Mouse (Mus musculus) erythroblast, embryonic 14.5 days (primary cell): ENCODE data around the gene Pef1. TPM values are rescaled to one million over a fixed set of nuclear protein-coding genes. Genes with fewer than 3 reads are reported as not detected.

Experiments used
- H3K27me3 ChIP-seq: 2 replicates; pipeline ENCODE4 v1.6.1; 2012; ENCODE audit warnings: inconsistent platforms; ENCODE audit not compliant: control insufficient read depth
- H3K36me3 ChIP-seq: 2 replicates; pipeline ENCODE4 v1.6.1; 2012; ENCODE audit warnings: mild to moderate bottlenecking, inconsistent platforms; ENCODE audit not compliant: control insufficient read depth
- H3K4me1 ChIP-seq: 2 replicates; pipeline ENCODE4 v1.6.1; 2012; ENCODE audit warnings: inconsistent platforms; ENCODE audit not compliant: control insufficient read depth
- H3K4me3 ChIP-seq: replicated peaks from 2 replicates; pipeline ENCODE3; 2012; ENCODE audit warnings: moderate library complexity, mild to moderate bottlenecking, inconsistent platforms
- H3K9me3 ChIP-seq: 2 replicates; pipeline ENCODE4 v1.6.1; 2012; ENCODE audit warnings: low read length, inconsistent platforms, mixed read lengths; ENCODE audit not compliant: control insufficient read depth
- GATA1 ChIP-seq: IDR thresholded peaks from 2 replicates; pipeline ENCODE4 v1.6.1; 2012; ENCODE audit warnings: low read length, inconsistent platforms, mixed read lengths
- TAL1 ChIP-seq: IDR thresholded peaks from 3 replicates; pipeline ENCODE4 v1.6.1; 2012; ENCODE audit warnings: low read length, inconsistent platforms, mixed read lengths
- polyA plus RNA-seq: library from polyadenylated mRNA; stranded (reverse); fragments of >175 nt; gene quantifications from 2 replicates; pipeline ENCODE4 v1.2.3, GENCODE M21; 2012

Gene Pef1
- polyA plus RNA-seq, result 3.1 and 3.8 TPM in 2 replicates

DNA sequence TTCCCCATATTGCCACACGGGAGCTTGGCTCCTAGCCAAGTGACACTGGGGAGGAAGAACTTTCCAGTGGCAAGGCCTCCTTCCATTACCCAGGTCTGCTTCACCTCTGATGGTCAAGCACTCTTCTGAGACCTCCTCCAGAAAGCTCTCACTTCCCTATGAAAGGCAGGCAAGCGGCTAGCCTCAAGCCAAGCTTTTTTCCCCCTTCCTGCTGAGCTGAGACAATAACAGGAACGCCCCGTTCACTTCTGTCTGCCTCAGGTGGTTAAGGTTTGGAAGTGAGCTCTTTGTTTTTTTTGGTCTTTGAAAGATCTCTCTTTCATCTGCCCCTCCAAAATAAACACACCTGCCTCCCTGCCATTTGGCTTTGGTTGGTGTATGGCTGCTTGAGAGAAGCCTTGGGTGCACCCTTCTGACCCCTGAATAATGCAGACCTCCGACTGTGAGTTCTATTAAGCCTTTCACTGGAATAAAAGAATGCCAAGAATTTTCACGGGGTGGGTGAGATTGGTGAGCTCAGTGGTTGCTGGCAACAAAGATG, at the start of gene Pef1:
Gene Pef1, plus strand, starts transcription at position 448 of the 541 bp plus-strand sequence.
- TF ChIP-seq GATA1, result no peak
- no peak for TF ChIP-seq TAL1

DNA sequence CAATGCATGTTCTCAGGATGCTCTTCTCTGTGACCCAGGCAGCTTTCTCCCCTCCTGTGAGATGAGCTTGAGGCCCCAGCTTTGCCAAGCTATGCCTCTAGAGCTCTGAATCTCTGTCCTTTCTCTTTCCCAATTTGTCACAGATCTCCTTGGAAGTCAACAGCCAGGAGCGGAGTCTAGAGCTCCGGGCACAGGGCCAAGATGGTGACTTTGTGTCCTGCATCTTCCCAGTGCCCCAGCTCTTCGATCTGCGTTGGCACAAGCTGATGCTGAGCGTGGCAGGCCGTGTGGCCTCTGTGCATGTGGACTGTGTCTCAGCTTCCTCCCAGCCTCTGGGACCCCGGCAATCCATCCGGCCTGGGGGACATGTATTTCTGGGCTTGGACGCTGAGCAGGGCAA, 49.2 kb upstream of the Pef1 start:
- TF ChIP-seq TAL1 (no peak), GATA1 (no peak)
- H3K9me3 ChIP-seq, result peaks cover 3% of the 10 kb centered on the region; the same call in 1 of the 2 replicates
- no peaks in the 10 kb centered on the region for H3K4me1 ChIP-seq
- no peak overlapping the region for H3K4me3 ChIP-seq
- H3K36me3 ChIP-seq, result no peaks in the 10 kb centered on the region
- H3K27me3 ChIP-seq, result peaks cover 2% of the 10 kb centered on the region

More for the DNA sequence above, at the start of gene Pef1:
- Histone ChIP-seq H3K4me3 (no peak within 1 kb of the TSS), H3K36me3 (no peaks in the 10 kb centered on the region), H3K27me3 (peaks cover 12% of the 10 kb centered on the region), H3K9me3 (peaks cover 4% of the 10 kb centered on the region), H3K4me1 (peaks cover 12% of the 10 kb centered on the region)

- Histone ChIP-seq H3K4me1 (no peaks in the 10 kb centered on the region), H3K4me3 (no peak overlapping the region), H3K27me3 (no peaks in the 10 kb centered on the region), H3K36me3 (no peaks in the 10 kb centered on the region), H3K9me3 (peaks cover 3% of the 10 kb centered on the region; the same call in 1 of the 2 replicates)
- TF ChIP-seq GATA1 (no peak), TAL1 (no peak)
Measured at GRCm38 (mm10) chr4:130054727-130055126, 47.6 kb upstream of the Pef1 start.

- H3K4me3 ChIP-seq, result no peak overlapping the region
- peaks cover 3% of the 10 kb centered on the region; the same call in 1 of the 2 replicates for H3K9me3 ChIP-seq
- H3K36me3 ChIP-seq, result no peaks in the 10 kb centered on the region
- no peak for TF ChIP-seq TAL1
- no peak for TF ChIP-seq GATA1
- H3K4me1 ChIP-seq, result no peaks in the 10 kb centered on the region
- H3K27me3 ChIP-seq, result no peaks in the 10 kb centered on the region
Measured at GRCm38 (mm10) chr4:130055160-130056010, 47.0 kb upstream of the Pef1 start.

DNA sequence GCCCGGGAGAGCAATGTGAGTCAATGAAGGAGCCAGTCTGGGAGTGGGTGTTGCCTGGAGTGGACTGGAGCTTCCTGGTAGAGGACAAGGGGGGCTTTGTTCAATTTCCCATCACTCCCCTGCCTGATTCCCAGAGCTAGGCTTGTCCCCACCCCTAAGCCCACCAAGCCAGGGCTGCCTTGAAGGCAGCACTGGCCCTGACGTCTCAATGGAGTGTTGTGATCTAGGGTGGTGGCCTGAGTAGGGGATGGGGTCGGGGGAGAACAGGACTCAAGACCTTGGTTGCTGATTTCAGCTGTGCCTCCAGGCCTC, 46.4 kb upstream of the Pef1 start:
- Histone ChIP-seq H3K9me3 (peaks cover 3% of the 10 kb centered on the region; the same call in 1 of the 2 replicates), H3K27me3 (no peaks in the 10 kb centered on the region), H3K4me1 (no peaks in the 10 kb centered on the region), H3K4me3 (no peak overlapping the region), H3K36me3 (no peaks in the 10 kb centered on the region)
- TF ChIP-seq GATA1 (no peak), TAL1 (no peak)

- Histone ChIP-seq H3K27me3 (no peaks in the 10 kb centered on the region), H3K4me1 (no peaks in the 10 kb centered on the region)
- TF ChIP-seq GATA1, result no peak
- TF ChIP-seq TAL1, result no peak
Measured at GRCm38 (mm10) chr4:130056471-130056870, 45.9 kb upstream of the Pef1 start.

GRCm38 (mm10) chr4:130060937-130061336, 41.4 kb upstream of the Pef1 start:
- Histone ChIP-seq H3K36me3 (no peaks in the 10 kb centered on the region), H3K4me3 (no peak overlapping the region), H3K4me1 (no peaks in the 10 kb centered on the region), H3K27me3 (no peaks in the 10 kb centered on the region), H3K9me3 (no peaks in the 10 kb centered on the region)
- no peak for TF ChIP-seq GATA1
- TF ChIP-seq TAL1, result no peak

More at GRCm38 (mm10) chr4:130056471-130056870, 45.9 kb upstream of the Pef1 start:
- no peak overlapping the region for H3K4me3 ChIP-seq
- no peaks in the 10 kb centered on the region for H3K36me3 ChIP-seq
- H3K9me3 ChIP-seq, result peaks cover 3% of the 10 kb centered on the region; the same call in 1 of the 2 replicates

- Histone ChIP-seq H3K4me3 (no peak overlapping the region), H3K4me1 (no peaks in the 10 kb centered on the region), H3K9me3 (no peaks in the 10 kb centered on the region), H3K36me3 (no peaks in the 10 kb centered on the region), H3K27me3 (no peaks in the 10 kb centered on the region)
- no peak for TF ChIP-seq TAL1
- no peak for TF ChIP-seq GATA1
Measured at GRCm38 (mm10) chr4:130063191-130063590, 39.2 kb upstream of the Pef1 start.

DNA sequence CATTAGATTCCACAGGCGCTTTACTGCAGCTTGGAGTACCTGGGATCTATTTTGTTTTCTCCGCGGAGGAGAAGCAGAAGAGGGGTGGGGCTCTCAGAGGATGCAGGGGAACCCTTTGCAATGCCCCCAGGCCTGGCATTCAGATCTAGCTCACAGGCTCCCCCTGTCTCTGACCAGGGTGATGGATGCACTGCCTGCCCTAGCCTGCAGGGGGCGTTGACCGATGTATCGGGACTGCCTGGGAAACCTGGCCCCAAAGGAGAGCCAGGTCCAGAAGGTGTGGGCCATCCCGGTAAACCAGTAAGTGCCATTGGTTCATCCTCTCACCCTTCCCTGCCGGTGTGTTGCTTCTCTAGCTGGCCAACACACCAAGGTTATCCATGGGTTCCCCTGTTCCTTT, 35.5 kb upstream of the Pef1 start:
- no peaks in the 10 kb centered on the region for H3K27me3 ChIP-seq
- no peaks in the 10 kb centered on the region for H3K9me3 ChIP-seq
- H3K36me3 ChIP-seq, result no peaks in the 10 kb centered on the region
- no peak overlapping the region for H3K4me3 ChIP-seq
- TF ChIP-seq GATA1 (no peak), TAL1 (no peak)
- H3K4me1 ChIP-seq, result no peaks in the 10 kb centered on the region
